Mouse (Mus musculus) liver, postnatal 0 days (tissue): Measurements from ENCODE around the gene Dusp28.

Source experiments
- CTCF ChIP-seq: sonication (generic); IDR thresholded peaks from 2 replicates; pipeline ENCODE4 v1.5.1; 2016; ENCODE audit warnings: antibody characterized with exemption, low read depth
- EP300 ChIP-seq: IDR thresholded peaks from 2 replicates; pipeline ENCODE4 v1.6.1; 2016; ENCODE audit warnings: antibody characterized with exemption, low read depth, mild to moderate bottlenecking

GRCm38 (mm10) chr1:92950607-92951006 lies 43.8 kb downstream of the Dusp28 start, which contains the start of gene Gpr35:
- TF ChIP-seq CTCF (no peak), EP300 (no peak)
